Mouse (Mus musculus) right cerebral cortex, postnatal 10 days (tissue): ENCODE measurements at regions not wholly inside any gene's neighbourhood (a gene's known extent, or its start where the extent isn't known, plus 50 kb on each side); places are given as distances from the start of the nearest gene placed in this dataset.

ENCODE experiments used
- DNase-seq, 2 experiments: peaks; one replicate each; pipeline ENCODE4 v3.0.0; 2021; ENCODE audit warnings: low spot score in 2 of 2

- DNase-seq = no peak
Observed at GRCm38 (mm10) chr4:17629367-17629766, 1975.9 kb upstream of the Gm12353 start.

- peak; percentile 38 to 74 for DNase-seq
Observed at GRCm38 (mm10) chr4:17635549-17636530, 1969.4 kb upstream of the Gm12353 start.

DNA sequence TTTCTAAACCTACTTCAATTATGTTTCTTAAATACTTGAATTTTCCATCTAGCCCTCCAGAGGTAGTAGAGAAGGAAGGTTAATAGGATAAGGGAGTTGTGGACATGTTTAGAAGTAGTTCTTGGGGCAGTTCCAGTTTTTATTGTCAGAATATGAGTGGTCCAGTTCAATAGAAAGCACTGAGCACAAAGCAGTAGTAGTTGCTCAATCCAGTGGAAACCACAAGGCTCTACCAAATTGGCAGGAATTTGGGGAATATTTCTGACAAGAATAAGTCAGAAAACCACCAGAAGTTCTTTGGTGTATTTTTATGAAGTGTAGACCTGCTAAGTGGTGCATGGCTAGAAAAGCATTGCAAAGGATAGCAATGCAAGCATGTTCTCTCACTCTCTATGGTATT lies 1958.5 kb upstream of the Gm12353 start:
- DNase-seq = no peak

DNA sequence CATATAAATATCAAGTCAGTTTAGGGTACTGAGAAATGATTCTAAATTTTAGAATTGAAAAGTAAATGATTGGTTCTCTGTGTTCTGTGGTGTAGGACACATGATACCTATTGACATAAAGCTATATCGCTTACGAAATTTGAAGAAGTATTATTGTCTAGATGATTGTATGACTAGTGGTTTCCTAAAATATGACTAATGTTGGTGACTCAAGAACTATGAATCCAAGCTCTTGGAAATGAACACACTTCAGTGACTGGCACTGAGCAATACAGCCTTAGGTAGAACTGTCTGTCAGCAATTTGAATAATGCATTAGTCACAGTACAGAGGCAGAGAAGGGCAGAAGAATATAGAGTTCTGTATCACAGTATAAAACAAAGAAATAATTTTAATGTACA lies 1955.9 kb upstream of the Gm12353 start:
- DNase-seq = no peak

- DNase-seq = no peak
Observed at GRCm38 (mm10) chr4:17653551-17653950, 1951.7 kb upstream of the Gm12353 start.

GRCm38 (mm10) chr4:17667267-17667850 lies 1937.9 kb upstream of the Gm12353 start:
- no peak for DNase-seq
